Mouse (Mus musculus) cortical plate, adult 2 months (tissue): ENCODE data around the gene Sva. TPM values are rescaled to one million over a fixed set of nuclear protein-coding genes. Genes with fewer than 3 reads are reported as not detected.

Experiments used
- H3K27ac ChIP-seq: fragments of 200-500 bp; 2 replicates; pipeline ENCODE4 v1.5.1; 2012; ENCODE audit warnings: low read length, control low read depth, inconsistent platforms; ENCODE audit not compliant: insufficient read depth
- H3K4me1 ChIP-seq: fragments of 200-500 bp; 2 replicates; pipeline ENCODE4 v1.6.1; 2011; ENCODE audit warnings: low read length; ENCODE audit not compliant: control insufficient read depth, insufficient read depth
- H3K4me3 ChIP-seq: fragments of 200-500 bp; 2 replicates; pipeline ENCODE4 v1.5.1; 2011; ENCODE audit warnings: mild to moderate bottlenecking, low read length, control low read depth; ENCODE audit not compliant: insufficient read depth
- CTCF ChIP-seq: fragments of 200-500 bp; IDR thresholded peaks from 2 replicates; pipeline ENCODE4 v1.5.1; 2011; ENCODE audit warnings: mild to moderate bottlenecking, control low read depth, low read length; ENCODE audit not compliant: insufficient read depth; ENCODE audit errors: extremely low read depth
- POLR2A ChIP-seq: fragments of 200-500 bp; IDR thresholded peaks from 2 replicates; pipeline ENCODE4 v1.6.1; 2011; ENCODE audit warnings: mild to moderate bottlenecking, low read length, control low read depth; ENCODE audit not compliant: insufficient read depth; ENCODE audit errors: extremely low read depth
- polyA plus RNA-seq: library from polyadenylated mRNA; depleted of rRNA; stranded (reverse); fragments of >200 nt; gene quantifications from 2 replicates; pipeline ENCODE4 v1.2.3, GENCODE M21; 2012; rRNA removed

Sva gene
- not detected in 2 replicates for polyA plus RNA-seq

- no peak within 1 kb of the TSS for H3K27ac ChIP-seq
- H3K4me3 ChIP-seq = no peak within 1 kb of the TSS
- no peaks in the 10 kb centered on the region for H3K4me1 ChIP-seq
- TF ChIP-seq POLR2A (no peak), CTCF (no peak)
These were observed at the start of gene Sva for GRCm38 (mm10) chr6:42038094-42038493. Gene Sva (plus strand): TSS chr6:42038394.

Other genes starting within 250 kb of the Sva start
- gene Pip, start 190.9 kb upstream of the Sva start, polyA plus RNA-seq = not detected in 2 replicates
- not detected in 2 replicates for gene Sval2, start 185.4 kb upstream of the Sva start, polyA plus RNA-seq
- gene Sval1, start 86.8 kb upstream of the Sva start, polyA plus RNA-seq = not detected in 2 replicates
- gene Sval3, start 70.3 kb upstream of the Sva start, polyA plus RNA-seq = not detected in 2 replicates
- not detected in 2 replicates for gene Tas2r139, start 102.5 kb downstream of the Sva start, polyA plus RNA-seq
- gene Tas2r144, start 176.9 kb downstream of the Sva start, polyA plus RNA-seq = not detected in 2 replicates
- gene Gstk1, start 207.5 kb downstream of the Sva start, polyA plus RNA-seq = 26.1 and 27.9 TPM in 2 replicates
- not detected in 2 replicates for gene Tmem139, start 223.6 kb downstream of the Sva start, polyA plus RNA-seq
- 19.7 and 23.4 TPM in 2 replicates for gene Casp2, start 226.6 kb downstream of the Sva start, polyA plus RNA-seq
- 6.3 and 6.8 TPM in 2 replicates for gene Clcn1, start 248.3 kb downstream of the Sva start, polyA plus RNA-seq